Mouse (Mus musculus) spleen, postnatal 14 days (tissue): ENCODE results near the gene Prtg.

ENCODE experiments used
- DNase-seq, 2 experiments: peaks; one replicate each; pipeline ENCODE4 v3.0.0; 2021 to 2022; ENCODE audit warnings: low spot score in 2 of 2

The Prtg gene

GRCm38 (mm10) chr9:72862186-72862585 is 55.5 kb downstream of the Prtg start:
- DNase-seq: no peak

GRCm38 (mm10) chr9:72862955-72863354 is 56.3 kb downstream of the Prtg start:
- no peak for DNase-seq

- no peak for DNase-seq
Measured at GRCm38 (mm10) chr9:72863773-72864172, 57.1 kb downstream of the Prtg start.

GRCm38 (mm10) chr9:72867434-72867833 is 60.8 kb downstream of the Prtg start:
- DNase-seq: no peak

- no peak for DNase-seq
Measured at GRCm38 (mm10) chr9:72868774-72869173, 62.1 kb downstream of the Prtg start.

- no peak for DNase-seq
Measured at GRCm38 (mm10) chr9:72871506-72872297, 65.0 kb downstream of the Prtg start.

GRCm38 (mm10) chr9:72872298-72873130 is 65.8 kb downstream of the Prtg start:
- no peak for DNase-seq

- DNase-seq: no peak
Measured at GRCm38 (mm10) chr9:72875878-72876277, 69.2 kb downstream of the Prtg start.

GRCm38 (mm10) chr9:72877905-72878304 is 71.2 kb downstream of the Prtg start:
- DNase-seq: no peak

GRCm38 (mm10) chr9:72878656-72879055 is 72.0 kb downstream of the Prtg start:
- no peak for DNase-seq

- DNase-seq: no peak
Measured at GRCm38 (mm10) chr9:72879601-72880000, 72.9 kb downstream of the Prtg start.

GRCm38 (mm10) chr9:72880225-72880960 is 73.7 kb downstream of the Prtg start:
- DNase-seq: no peak

- DNase-seq: no peak
Measured at GRCm38 (mm10) chr9:72881026-72881768, 74.5 kb downstream of the Prtg start.

GRCm38 (mm10) chr9:72883940-72884339 is 77.3 kb downstream of the Prtg start:
- DNase-seq: peak in 1 of 2 experiments; percentile 21

GRCm38 (mm10) chr9:72889777-72890176 is 83.1 kb downstream of the Prtg start:
- DNase-seq: no peak

GRCm38 (mm10) chr9:72890499-72891085 is 83.9 kb downstream of the Prtg start:
- no peak for DNase-seq

GRCm38 (mm10) chr9:72892761-72893160 is 86.1 kb downstream of the Prtg start:
- no peak for DNase-seq

- no peak for DNase-seq
Measured at GRCm38 (mm10) chr9:72894796-72895352, 88.2 kb downstream of the Prtg start.

- DNase-seq: no peak
Measured at GRCm38 (mm10) chr9:72902057-72902456, 95.4 kb downstream of the Prtg start.

GRCm38 (mm10) chr9:72902611-72903010 is 95.9 kb downstream of the Prtg start:
- DNase-seq: no peak

GRCm38 (mm10) chr9:72906693-72907103 is 100.0 kb downstream of the Prtg start:
- DNase-seq: no peak
